Mouse (Mus musculus) limb, embryonic 11.5 days (tissue): Measurements from ENCODE around the gene Cst8. TPM values are rescaled to one million over a fixed set of nuclear protein-coding genes. Genes with fewer than 3 reads are reported as not detected.
A peak's percentile ranks its signal among the peaks of the same experiment; 100 is the strongest.
"Not testable (repeated sequence)": the region's sequence is repeated elsewhere in the genome, so short reads cannot be mapped to it uniquely, and the experiment has no call there.

Experiments
- ATAC-seq: fragments of 200-750 bp; cut with Nextera tagmentation; 2 replicates; pipeline ENCODE4 v1.8.0; 2017; ENCODE audit warnings: low read depth; ENCODE audit not compliant: insufficient number of reproducible peaks, low FRiP score, low TSS enrichment
- DNase-seq: peaks from one replicate; pipeline ENCODE4 v3.0.0-alpha.2; 2015; ENCODE audit warnings: low spot score
- H3K27ac ChIP-seq: fragments of 300-500 bp; sonication (generic); replicated peaks from 2 replicates; pipeline ENCODE4 v1.5.1; 2014; ENCODE audit warnings: low read depth, mild to moderate bottlenecking, low read length
- H3K27me3 ChIP-seq: fragments of 300-500 bp; sonication (generic); 2 replicates; pipeline ENCODE4 v1.6.1; 2014; ENCODE audit warnings: mild to moderate bottlenecking, low read length, mixed read lengths; ENCODE audit not compliant: control insufficient read depth, insufficient read depth
- H3K36me3 ChIP-seq: fragments of 300-500 bp; sonication (generic); 2 replicates; pipeline ENCODE4 v1.6.1; 2014; ENCODE audit warnings: mild to moderate bottlenecking, low read length, moderate library complexity, mixed read lengths; ENCODE audit not compliant: control insufficient read depth, insufficient read depth
- H3K4me1 ChIP-seq: fragments of 300-500 bp; sonication (generic); 2 replicates; pipeline ENCODE4 v1.6.1; 2014; ENCODE audit warnings: low read length, mixed read lengths; ENCODE audit not compliant: control insufficient read depth, insufficient read depth
- H3K4me2 ChIP-seq: fragments of 300-500 bp; sonication (generic); 2 replicates; pipeline ENCODE4 v1.6.1; 2014; ENCODE audit warnings: low read depth, mild to moderate bottlenecking, moderate library complexity; ENCODE audit not compliant: severe bottlenecking
- H3K4me3 ChIP-seq: fragments of 300-500 bp; sonication (generic); 2 replicates; pipeline ENCODE4 v1.5.1; 2014; ENCODE audit warnings: low read depth, low read length
- H3K9ac ChIP-seq: fragments of 300-500 bp; sonication (generic); 2 replicates; pipeline ENCODE4 v1.6.1; 2014; ENCODE audit warnings: mild to moderate bottlenecking, low read length
- H3K9me3 ChIP-seq: fragments of 300-500 bp; sonication (generic); 2 replicates; pipeline ENCODE4 v1.6.1; 2016; ENCODE audit warnings: low read length; ENCODE audit not compliant: control insufficient read depth
- WGBS: fragments of 180-500 bp; shearing (Covaris S2); extraction: QIAGEN DNeasy Blood & Tissue Kit; methylation state at CpG from one replicate; pipeline ENCODE4 v1.1.7; 2014; 5-methylcytosine and 5-hydroxymethylcytosine counted together
- polyA plus RNA-seq: library from polyadenylated mRNA; unstranded; fragments of >200 nt; fragmentation: Nextera tagmentation; extraction: Ambion mirVana; gene quantifications from 2 replicates; pipeline ENCODE4 v1.2.1, GENCODE M21; 2014

Cst8 gene
- not detected in 2 replicates for polyA plus RNA-seq

DNA sequence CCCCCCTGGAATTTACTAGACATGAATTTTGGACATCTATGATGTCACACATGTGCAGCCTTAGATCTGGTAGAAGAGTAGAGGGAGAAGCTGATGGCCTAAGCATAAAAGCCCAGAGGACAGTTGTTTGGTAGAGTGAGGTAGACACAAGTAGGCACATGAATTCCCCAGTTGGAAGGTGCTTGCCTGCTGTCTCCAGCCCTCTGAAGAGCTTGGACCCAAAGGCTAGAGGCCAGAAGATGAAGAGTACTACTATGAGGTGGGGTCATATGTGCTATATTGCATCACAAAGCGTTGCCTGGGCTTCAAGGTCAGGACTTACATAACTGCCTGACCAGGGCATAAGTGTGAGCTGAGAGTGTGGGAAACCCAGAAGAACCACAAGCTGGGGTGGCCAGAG, at the start of gene Cst8:
Gene Cst8, plus strand, starts transcription at position 301 of the 400 bp plus-strand sequence.
- no peaks in the 10 kb centered on the region for H3K9me3 ChIP-seq
- H3K4me3 ChIP-seq: no peak within 1 kb of the TSS
- no peak for ATAC-seq
- H3K27me3 ChIP-seq: no peaks in the 10 kb centered on the region
- no peak within 1 kb of the TSS for H3K27ac ChIP-seq
- H3K4me1 ChIP-seq: no peaks in the 10 kb centered on the region
- no peak for DNase-seq
- H3K36me3 ChIP-seq: no peaks in the 10 kb centered on the region
- 90% methylated on average over 1 of the region's 1 CpGs for WGBS
- H3K9ac ChIP-seq: no peak within 1 kb of the TSS
- no peak within 1 kb of the TSS for H3K4me2 ChIP-seq

DNA sequence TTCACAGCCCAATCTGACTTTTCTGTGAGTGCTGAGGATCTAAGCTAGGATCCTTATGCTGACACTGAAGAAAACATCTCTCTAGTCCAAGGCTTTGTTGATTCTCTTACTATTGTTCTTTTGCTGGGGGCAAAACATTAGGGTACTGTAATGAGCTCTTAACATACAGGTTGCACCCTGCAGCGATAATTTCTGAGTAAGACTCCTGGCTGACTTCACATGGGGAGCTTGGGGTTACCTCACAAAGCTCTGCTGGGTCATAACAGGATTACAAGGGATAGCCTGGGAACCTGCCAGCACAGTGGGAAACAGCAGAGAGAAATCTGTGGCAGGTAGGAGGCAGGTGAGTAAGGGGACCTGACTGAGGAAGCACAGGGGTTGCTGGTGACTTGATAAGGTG, 48.5 kb upstream of the Cst8 start, which contains the start of gene Cstl1:
Gene Cstl1, plus strand, starts transcription at position 301 of the 400 bp plus-strand sequence.
- H3K27me3 ChIP-seq: no peaks in the 10 kb centered on the region
- no peak for DNase-seq
- H3K9ac ChIP-seq: no peak within 1 kb of the TSS
- no peak within 1 kb of the TSS for H3K27ac ChIP-seq
- H3K4me3 ChIP-seq: no peak within 1 kb of the TSS
- ATAC-seq: no peak
- no peaks in the 10 kb centered on the region for H3K4me1 ChIP-seq
- H3K36me3 ChIP-seq: no peaks in the 10 kb centered on the region
- WGBS: 91% methylated on average over 1 of the region's 1 CpGs
- H3K9me3 ChIP-seq: no peaks in the 10 kb centered on the region
- no peak within 1 kb of the TSS for H3K4me2 ChIP-seq

DNA sequence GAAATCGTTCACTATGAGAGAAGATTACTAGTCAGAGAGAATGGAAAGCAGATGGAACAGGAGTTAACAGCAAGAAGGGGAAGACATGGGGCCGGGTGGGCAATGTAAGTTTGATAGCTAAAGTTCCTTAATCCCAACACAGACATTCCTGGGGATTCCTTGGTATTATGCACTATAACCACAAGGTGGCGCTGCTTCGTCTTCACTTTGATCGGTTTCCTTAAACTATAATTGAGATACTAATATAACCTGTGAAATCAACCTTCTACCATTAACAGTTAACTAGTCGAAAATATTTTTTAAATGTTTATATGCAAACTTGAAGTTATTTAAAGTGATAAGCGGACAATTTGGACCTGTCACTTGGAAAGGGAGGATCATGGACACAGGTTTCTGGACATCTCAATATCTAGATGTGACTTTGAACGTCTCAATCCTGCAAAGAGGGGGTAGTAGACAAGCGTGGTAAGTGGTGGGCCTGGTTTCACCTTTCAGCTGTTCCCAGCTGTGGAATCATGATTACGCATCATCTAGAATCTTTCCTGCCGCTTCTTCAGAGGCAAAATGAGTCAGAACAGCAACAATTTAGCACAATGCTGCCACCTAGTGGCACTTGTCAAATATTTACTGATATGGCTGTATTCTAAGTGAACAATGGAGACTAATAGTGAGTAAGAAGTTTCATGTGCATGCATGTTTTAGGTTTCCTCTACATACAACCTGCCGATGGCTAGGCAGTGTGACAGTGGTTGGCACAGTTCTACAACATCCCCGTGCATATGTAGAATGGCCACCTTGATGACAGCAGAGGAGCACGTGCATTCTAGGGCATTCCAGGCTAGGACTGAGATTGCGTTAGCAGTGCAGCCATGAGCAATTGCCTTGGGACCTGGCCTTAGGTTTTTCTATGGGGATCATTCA, 46.4 kb upstream of the Cst8 start:
- 19% methylated on average over 15 of the region's 15 CpGs for WGBS
- Histone ChIP-seq H3K27ac (no peak overlapping the region), H3K4me3 (no peak overlapping the region), H3K36me3 (no peaks in the 10 kb centered on the region), H3K27me3 (no peaks in the 10 kb centered on the region), H3K9ac (no peak overlapping the region), H3K4me1 (no peaks in the 10 kb centered on the region), H3K4me2 (no peak overlapping the region), H3K9me3 (no peaks in the 10 kb centered on the region)
- peak; percentile 66; the same call in 1 of the 2 replicates for ATAC-seq
- DNase-seq: peak; percentile 75

DNA sequence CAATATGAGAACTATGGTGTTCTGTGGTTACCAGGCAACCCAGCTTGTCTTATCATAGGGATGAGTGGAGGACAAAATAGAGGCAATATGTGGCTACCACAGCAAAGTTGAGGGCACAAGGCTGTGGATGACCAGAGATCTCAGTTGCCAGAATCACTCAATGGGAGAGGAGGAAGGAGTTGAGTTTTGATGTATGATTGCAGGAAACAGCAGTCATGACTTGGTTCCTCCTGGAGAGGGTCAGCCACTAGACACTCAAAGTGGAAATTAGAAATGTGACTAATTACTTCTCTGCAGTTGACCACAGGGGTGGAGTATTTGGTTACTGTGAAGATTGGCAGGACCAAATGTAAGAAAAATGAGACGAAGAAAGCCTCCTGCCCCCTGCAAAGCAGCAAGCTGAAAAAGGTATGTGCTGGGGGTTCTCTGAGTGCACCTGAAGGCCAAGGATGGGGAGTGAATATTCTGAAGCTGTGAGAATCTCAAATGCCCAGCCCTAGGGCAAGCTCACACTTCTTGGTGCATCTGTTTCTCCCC, 44.2 kb upstream of the Cst8 start:
- no peak for DNase-seq
- WGBS: 76% methylated on average over 1 of the region's 1 CpGs

DNA sequence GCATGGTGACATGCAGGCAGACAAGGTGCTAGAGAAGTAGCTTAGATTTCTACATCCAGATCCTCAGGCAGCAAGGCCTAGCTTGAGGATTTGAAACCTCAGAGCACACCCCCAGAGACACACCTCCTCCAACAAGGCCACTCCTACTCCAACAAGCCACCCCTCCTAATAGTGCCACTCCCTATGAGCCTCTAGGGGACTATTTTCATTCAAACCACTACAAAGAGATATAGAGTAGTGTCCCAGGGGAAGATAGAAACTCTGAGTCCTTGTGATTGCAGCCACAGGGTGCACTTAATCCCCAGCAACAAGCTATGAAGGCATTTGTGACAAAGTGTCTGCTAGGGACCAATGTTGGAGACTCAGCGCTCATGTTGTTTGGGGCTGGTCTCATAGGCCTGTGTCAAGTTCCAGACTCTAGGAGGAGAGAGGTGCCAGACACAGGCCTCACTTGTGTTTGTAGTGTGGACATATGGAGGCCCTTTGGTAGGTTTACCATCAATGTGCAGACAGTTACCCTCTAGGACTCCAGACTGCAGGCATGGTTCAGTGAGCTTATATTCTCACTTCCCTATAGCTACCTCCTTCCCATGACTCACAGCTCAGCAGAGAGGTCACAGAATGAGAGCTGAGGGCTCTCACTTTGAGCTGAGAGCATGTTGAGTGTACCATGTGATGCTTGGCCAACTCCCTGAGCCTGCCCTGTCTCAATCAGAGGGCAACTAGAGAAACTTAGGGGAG, 34.8 kb upstream of the Cst8 start:
- Histone ChIP-seq H3K27me3 (no peaks in the 10 kb centered on the region), H3K4me2 (no peak overlapping the region), H3K27ac (no peak overlapping the region), H3K4me3 (no peak overlapping the region), H3K9me3 (no peaks in the 10 kb centered on the region), H3K4me1 (no peaks in the 10 kb centered on the region), H3K36me3 (no peaks in the 10 kb centered on the region), H3K9ac (no peak overlapping the region)
- WGBS: 88% methylated on average over 1 of the region's 1 CpGs
- DNase-seq: no peak
- no peak for ATAC-seq

More for the DNA sequence above, 44.2 kb upstream of the Cst8 start:
- H3K27me3 ChIP-seq: no peaks in the 10 kb centered on the region
- H3K27ac ChIP-seq: no peak overlapping the region
- no peak for ATAC-seq
- H3K9ac ChIP-seq: no peak overlapping the region
- no peaks in the 10 kb centered on the region for H3K9me3 ChIP-seq
- no peak overlapping the region for H3K4me3 ChIP-seq
- H3K36me3 ChIP-seq: no peaks in the 10 kb centered on the region
- H3K4me1 ChIP-seq: no peaks in the 10 kb centered on the region
- H3K4me2 ChIP-seq: no peak overlapping the region

DNA sequence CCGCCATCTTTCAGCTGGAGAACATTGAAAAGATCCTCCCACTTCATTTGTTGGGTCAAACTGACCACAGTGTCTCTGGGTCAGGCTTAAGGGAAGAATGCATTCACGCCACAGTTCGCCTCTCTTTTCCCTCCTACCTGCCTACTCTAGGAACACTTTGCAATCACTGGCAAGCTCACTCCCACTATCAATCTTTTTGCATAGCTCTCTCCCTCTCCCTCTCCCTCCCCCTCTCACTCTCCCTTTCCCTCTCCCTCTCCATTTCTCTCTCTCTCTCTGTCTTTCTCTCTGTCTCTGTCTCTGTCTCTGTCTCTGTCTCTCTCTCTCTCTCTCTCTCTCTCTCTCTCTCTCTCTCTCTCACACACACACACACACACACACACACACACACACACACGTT, 27.2 kb upstream of the Cst8 start, which contains the start of gene Cst11:
Gene Cst11, minus strand, starts transcription at position 101 of the 400 bp plus-strand sequence.
- not testable (repeated sequence) for H3K4me3 ChIP-seq, ATAC-seq, H3K9me3 ChIP-seq, H3K9ac ChIP-seq, H3K36me3 ChIP-seq, H3K27me3 ChIP-seq, DNase-seq, H3K4me2 ChIP-seq, H3K27ac ChIP-seq, H3K4me1 ChIP-seq
- 88% methylated on average over 4 of the region's 4 CpGs for WGBS

DNA sequence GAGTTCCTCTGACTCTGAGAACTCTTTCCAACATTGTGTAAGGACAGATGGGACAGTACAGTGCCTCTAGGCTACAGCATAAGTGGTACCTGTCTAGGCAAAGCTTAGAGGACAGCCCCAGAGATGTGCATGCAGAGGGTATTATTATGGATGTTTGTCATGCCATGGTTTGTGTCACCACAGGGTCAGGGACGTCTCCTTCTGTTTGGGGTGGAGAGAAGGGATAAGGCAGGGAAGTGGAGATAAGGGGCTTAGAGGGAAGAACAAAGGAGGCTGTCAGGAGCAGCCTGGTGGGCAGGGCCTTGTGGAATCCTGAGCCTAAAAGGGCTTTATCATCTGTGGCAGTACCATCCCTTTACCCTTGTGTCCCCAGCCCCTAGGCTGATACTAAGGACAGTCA, 16.9 kb upstream of the Cst8 start, which contains the start of gene 8030411F24Rik:
Gene 8030411F24Rik, plus strand, starts transcription at position 301 of the 400 bp plus-strand sequence.
- H3K4me1 ChIP-seq: no peaks in the 10 kb centered on the region
- ATAC-seq (no peak; the same call in 1 of the 2 replicates), DNase-seq (no peak)
- no peaks in the 10 kb centered on the region for H3K36me3 ChIP-seq
- no peaks in the 10 kb centered on the region for H3K9me3 ChIP-seq
- H3K27ac ChIP-seq: no peak within 1 kb of the TSS
- 22% methylated on average over 1 of the region's 1 CpGs for WGBS
- no peak within 1 kb of the TSS for H3K9ac ChIP-seq
- no peak within 1 kb of the TSS for H3K4me3 ChIP-seq
- no peak within 1 kb of the TSS for H3K4me2 ChIP-seq
- no peaks in the 10 kb centered on the region for H3K27me3 ChIP-seq

DNA sequence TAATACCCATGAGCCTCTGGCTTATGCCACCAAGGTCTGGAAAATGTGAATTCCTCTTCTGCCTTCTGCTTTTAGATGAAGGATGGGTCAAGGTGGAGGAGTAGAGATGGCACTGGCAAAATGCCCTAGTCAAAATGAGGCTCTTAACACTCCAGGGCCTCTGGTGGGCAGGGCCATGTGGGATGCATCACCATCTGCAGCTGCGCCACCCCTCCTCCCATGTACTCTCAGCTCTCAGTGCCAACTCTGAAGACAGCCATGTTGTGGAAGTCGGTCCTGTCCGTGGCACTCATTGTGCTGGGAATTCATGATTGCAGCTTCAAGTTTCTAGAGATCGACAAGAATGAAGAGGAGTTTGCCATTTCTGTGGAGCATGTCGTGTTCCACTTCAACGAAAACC, 9.4 kb upstream of the Cst8 start, which contains the start of gene Cst12:
Gene Cst12, plus strand, starts transcription at position 220 of the 400 bp plus-strand sequence.
- WGBS: 90% methylated on average over 6 of the region's 6 CpGs
- DNase-seq (no peak), ATAC-seq (no peak)
- no peak within 1 kb of the TSS for H3K27ac ChIP-seq
- no peaks in the 10 kb centered on the region for H3K4me1 ChIP-seq
- H3K4me2 ChIP-seq: no peak within 1 kb of the TSS
- H3K9me3 ChIP-seq: no peaks in the 10 kb centered on the region
- no peaks in the 10 kb centered on the region for H3K27me3 ChIP-seq
- H3K4me3 ChIP-seq: no peak within 1 kb of the TSS
- no peaks in the 10 kb centered on the region for H3K36me3 ChIP-seq
- H3K9ac ChIP-seq: no peak within 1 kb of the TSS
